Mouse (Mus musculus): ENCODE results near the gene Gm20388. TPM values are rescaled to one million over a fixed set of nuclear protein-coding genes. Genes with fewer than 3 reads are reported as not detected.

Gm20388 gene
- polyA plus RNA-seq, 1 experiment from 2014 or later, result 4.4 TPM

DNA sequence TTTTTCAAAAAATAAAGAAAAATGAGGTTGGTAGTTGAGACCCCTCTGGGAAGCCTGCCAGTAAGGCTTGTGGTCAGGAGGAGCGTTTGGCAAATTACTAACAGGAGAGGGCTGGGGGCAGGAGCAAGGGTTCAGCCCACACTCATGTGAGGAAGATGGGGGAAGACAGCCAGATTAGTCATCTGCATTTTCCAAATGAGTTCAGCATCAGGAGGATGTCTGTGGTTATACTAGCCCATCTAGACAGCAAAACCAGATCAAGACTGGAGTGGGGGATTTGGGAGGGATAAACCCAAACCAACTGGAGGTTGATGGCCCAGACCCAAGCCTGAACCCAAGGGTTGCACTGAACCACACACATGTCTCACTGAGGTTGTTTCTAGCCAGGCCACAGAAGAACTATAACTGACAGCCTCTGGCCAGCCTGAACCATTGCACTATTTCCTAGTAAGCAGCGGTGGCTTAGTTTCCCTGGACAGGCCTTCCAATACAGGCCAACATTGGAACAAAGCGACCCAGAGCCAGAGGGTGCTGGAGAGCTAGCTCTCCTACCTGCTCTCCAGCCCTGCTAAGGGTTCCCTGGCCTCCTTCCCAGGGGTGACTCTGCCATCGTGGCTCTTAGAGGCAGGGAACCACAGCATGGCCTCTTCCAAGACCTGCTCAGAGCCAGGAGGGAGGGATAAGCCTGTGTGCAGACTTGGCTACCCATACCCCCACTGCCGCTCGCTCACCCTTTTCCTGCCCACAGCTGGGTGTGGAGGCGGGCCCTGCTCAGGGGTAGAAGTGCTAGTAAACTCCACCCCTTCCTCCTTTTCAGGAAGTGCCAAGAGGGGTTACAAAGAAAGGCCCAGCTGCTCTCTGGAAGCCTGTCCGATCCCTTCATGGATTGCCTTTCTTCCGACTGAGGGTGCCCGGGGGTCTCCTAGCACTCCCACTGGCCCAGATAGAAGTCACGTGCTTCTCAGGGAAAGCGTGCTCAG is 2645.7 kb downstream of the Gm20388 start:
- no peaks in the 10 kb centered on the region for H3K9me3 ChIP-seq
- ATAC-seq, result no peak
- no peak overlapping the region for H3K4me3 ChIP-seq (replicated peaks)
- H3K36me3 ChIP-seq, result no peaks in the 10 kb centered on the region
- H3K4me2 ChIP-seq (replicated peaks), result no peak overlapping the region
- no peak overlapping the region for H3K27ac ChIP-seq
- H3K4me1 ChIP-seq (replicated peaks), result peaks cover 3% of the 10 kb centered on the region
- peaks cover 9% of the 10 kb centered on the region for H3K27me3 ChIP-seq
- no peak overlapping the region for H3K9ac ChIP-seq (replicated peaks)
- 69% methylated on average over 12 of the region's 12 CpGs for WGBS

DNA sequence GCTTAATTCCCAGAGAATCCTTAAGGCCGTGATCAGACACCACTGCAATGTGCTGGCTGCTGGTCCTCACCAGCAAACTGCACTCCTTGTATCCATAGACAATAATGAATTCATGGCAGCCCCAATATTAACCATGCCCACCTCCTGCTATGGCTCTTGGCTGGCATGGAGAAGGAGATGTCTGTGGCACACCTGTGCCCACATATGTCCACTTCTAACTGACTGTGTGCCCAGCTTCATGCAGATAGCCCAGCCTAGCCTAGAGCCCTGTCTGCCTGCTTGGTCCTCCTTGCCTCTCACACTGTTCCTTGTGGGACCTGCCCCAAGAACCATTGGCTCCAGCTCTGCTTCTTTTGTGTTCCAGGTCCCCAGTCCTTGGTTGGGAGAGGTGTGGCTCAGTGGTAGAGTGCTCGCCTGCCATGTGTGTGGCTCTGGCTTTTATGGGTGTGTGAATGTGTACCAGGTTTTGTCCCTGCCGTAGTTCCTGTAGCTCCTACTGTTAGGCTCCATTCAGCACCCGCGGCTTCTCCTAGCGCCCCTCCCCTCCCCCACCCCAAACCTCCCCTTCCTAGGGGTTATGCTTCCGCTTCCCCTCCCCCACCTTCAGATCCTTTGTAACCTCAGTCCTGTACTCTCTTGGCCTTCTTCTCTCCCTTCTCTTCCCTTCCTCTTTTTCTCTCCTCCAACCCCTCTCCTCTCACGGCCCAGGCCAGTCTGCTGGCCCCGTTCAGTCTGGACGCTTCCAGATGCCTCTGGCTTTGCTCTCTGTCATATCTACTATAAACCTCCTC is 2646.8 kb downstream of the Gm20388 start:
- Histone ChIP-seq H3K4me2 (replicated peaks) (no peak overlapping the region), H3K9me3 (no peaks in the 10 kb centered on the region), H3K27ac (no peak overlapping the region), H3K9ac (replicated peaks) (no peak overlapping the region), H3K4me3 (replicated peaks) (no peak overlapping the region), H3K4me1 (replicated peaks) (no peaks in the 10 kb centered on the region; the same call in 1 of the 2 replicates), H3K36me3 (no peaks in the 10 kb centered on the region), H3K27me3 (no peaks in the 10 kb centered on the region)
- no peak for ATAC-seq
- WGBS, result 60% methylated on average over 10 of the region's 10 CpGs

DNA sequence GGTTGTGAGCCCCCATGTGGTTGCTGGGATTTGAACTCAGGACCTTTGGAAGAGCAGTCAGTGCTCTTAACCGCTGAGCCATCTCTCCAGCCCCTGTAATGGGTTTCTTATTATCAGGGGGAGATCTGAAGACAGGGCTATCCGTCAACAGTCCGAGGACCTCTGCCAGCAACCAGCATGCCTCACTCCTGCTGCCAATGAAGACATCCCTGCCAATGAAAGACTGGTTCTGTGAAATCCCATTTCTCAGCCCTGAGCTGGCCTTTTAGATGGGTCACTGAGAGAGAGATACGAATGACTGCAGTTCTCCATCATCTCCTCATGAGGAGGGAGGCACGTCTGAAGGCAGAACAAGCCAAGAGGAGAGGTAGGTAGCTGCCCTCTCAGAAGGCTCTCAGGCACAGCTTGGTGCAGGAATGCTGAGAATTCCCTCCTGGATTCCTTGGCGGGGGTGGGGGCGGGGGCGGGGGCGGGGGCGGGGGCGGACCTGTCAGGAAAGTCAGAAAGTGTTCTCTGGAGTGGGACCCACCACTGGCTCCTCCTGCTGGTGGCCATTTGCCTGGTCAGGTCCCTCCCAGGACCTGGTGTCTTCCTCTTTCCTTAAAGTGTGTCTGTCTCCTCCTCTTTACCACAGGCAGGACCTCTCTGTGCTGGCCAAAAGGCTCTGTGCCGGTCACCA is 2648.2 kb downstream of the Gm20388 start:
- Histone ChIP-seq H3K4me3 (replicated peaks) (no peak overlapping the region), H3K9ac (replicated peaks) (no peak overlapping the region), H3K27ac (no peak overlapping the region), H3K4me1 (replicated peaks) (no peaks in the 10 kb centered on the region; the same call in 1 of the 2 replicates), H3K4me2 (replicated peaks) (no peak overlapping the region), H3K9me3 (no peaks in the 10 kb centered on the region), H3K36me3 (no peaks in the 10 kb centered on the region), H3K27me3 (no peaks in the 10 kb centered on the region)
- ATAC-seq, result no peak
- WGBS, result 28% methylated on average over 9 of the region's 12 CpGs

DNA sequence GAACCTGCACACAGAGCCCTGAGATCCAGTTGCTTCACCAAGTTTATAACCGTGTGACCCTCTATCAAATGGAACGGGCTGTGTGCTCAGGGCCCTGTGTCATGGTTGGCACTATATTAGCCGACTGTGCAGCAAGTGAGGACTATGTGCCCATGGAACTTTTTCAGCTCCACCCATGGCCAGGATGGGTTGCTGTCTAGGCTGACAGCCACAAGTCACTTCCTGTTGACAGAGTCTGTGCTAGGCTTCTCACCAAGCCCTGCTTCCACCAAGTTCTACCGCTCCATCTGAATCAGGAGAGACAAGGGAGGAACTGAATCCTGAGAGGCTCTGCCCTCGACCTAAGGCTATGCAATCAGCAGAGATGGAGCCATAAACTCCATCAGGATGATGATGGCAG is 2650.6 kb downstream of the Gm20388 start:
- H3K4me2 ChIP-seq (replicated peaks), result no peak overlapping the region
- H3K27me3 ChIP-seq, result no peaks in the 10 kb centered on the region
- 79% methylated on average over 5 of the region's 5 CpGs for WGBS
- H3K4me3 ChIP-seq (replicated peaks), result no peak overlapping the region
- H3K9me3 ChIP-seq, result no peaks in the 10 kb centered on the region
- no peak overlapping the region for H3K9ac ChIP-seq (replicated peaks)
- H3K27ac ChIP-seq, result no peak overlapping the region
- no peaks in the 10 kb centered on the region for H3K36me3 ChIP-seq
- peaks cover 1% of the 10 kb centered on the region for H3K4me1 ChIP-seq (replicated peaks)
- ATAC-seq, result no peak

DNA sequence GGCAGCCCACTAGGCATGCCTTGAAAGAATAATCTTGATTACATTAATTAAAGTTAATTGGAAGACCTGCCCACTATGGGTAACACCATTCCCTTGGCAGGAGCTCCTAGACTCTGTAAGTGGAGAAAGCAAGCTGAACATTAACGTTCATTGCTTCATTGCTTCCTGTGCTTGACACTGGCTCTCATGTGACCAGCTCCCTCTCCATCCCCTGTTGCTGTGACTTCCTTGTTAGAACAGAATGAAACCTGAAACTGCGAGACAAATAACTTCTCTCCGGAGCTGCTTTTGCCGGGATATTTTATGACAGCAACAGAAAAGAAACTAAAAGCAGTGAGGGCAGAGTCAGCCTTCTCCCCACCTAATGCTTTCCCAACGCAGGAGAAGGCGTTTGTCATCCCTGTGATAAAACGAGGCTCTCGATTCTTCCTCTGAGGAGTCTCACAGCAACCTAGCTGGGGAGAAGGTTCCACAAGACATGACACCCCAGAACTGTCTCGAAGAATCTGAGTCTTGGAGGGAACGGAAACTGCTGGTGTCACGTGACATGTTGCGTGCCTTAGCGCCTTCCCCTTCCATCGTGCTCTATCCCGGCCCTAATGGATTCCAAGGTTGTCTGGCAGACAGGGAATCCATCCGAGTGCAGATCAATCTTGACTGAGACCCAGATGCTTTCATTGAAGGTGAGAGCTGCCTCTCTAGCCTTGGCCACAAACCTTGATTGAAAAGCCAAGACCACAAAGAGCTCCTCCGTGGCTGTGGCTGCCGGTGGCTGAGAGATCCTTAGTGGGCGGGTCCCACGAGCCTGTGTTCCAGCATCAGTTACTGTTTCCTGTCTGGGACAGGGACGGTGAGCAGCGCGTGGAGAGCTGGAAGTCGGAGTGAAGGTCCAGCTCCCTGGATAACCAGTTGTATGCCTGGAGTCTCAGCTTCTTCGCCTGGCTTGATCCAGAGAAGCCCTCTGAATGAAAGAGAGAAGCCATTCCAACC is 2654.0 kb downstream of the Gm20388 start:
- no peak overlapping the region for H3K4me3 ChIP-seq (replicated peaks)
- ATAC-seq, result no peak
- no peaks in the 10 kb centered on the region for H3K9me3 ChIP-seq
- no peak overlapping the region for H3K9ac ChIP-seq (replicated peaks)
- no peaks in the 10 kb centered on the region for H3K36me3 ChIP-seq
- H3K27ac ChIP-seq, result no peak overlapping the region
- H3K4me1 ChIP-seq (replicated peaks), result peaks cover 27% of the 10 kb centered on the region
- 90% methylated on average over 25 of the region's 25 CpGs for WGBS
- no peak overlapping the region for H3K4me2 ChIP-seq (replicated peaks)
- no peaks in the 10 kb centered on the region for H3K27me3 ChIP-seq

DNA sequence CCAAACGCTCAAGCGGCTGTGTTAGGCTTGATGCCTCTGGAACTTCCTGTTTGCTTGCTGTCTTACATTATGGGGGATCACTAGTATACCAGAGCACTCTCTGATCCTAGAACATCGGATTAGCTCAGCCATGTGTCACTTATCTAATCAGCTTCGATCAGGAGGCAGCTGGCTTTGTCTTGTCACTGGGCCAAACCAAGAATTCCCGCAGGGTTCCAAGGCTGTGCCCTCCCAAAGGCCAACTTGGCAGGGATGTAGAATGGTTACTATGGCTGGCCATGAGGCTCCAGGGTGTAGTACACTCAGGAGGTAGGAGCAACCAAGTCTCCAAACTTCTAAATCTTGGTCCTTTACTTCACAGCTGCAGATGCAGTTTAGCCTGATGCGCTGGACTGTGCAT is 2656.1 kb downstream of the Gm20388 start:
- peak; percentile 1; the same call in 1 of the 2 replicates for ATAC-seq
- Histone ChIP-seq H3K36me3 (peaks cover 21% of the 10 kb centered on the region), H3K9me3 (no peaks in the 10 kb centered on the region), H3K4me1 (replicated peaks) (peaks cover 27% of the 10 kb centered on the region), H3K27me3 (no peaks in the 10 kb centered on the region), H3K4me3 (replicated peaks) (peak overlapping the region; percentile 74), H3K27ac (peak overlapping the region; percentile 89), H3K9ac (replicated peaks) (peak overlapping the region; percentile 87), H3K4me2 (replicated peaks) (peak overlapping the region; percentile 95)
- 30% methylated on average over 6 of the region's 6 CpGs for WGBS

DNA sequence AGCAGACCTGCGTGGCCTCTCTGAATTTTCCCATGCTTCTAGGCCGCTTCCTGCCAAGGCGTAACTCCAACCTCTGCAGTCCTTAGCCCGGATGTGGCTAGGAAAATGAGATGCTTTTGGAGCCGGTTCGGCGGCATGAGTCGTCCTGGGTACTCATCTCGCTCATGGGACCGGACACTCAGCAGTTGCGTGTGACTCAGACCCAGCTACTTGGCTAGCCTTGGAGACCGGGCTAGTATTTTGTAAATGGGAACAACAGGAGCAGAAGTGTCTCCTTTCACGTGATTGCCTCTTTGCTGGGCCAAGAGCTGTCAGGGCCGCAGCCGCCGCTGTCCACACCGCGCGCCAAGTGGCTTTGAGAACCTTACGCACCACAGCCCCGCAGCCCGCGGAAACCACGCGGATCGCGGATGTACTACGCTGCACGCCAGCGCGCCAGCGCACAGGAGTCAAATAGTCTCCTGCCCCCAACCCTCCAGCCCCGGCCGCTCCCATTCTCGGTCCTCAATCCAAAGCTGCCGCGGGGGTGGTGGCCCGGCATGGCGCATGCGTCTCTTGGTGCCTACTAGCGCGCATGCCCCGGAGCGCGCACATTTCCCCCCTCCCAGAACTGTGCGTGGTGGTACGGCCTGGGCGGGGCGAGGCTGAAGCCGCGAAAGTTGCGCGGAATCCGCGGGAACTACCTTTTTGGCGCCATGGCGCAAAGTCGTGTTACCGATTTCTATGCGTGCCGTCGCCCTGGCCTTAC is 2656.9 kb downstream of the Gm20388 start, which contains the start of gene Cdt1:
Gene Cdt1, plus strand, starts transcription at position 655 of the 748 bp plus-strand sequence.
- no peaks in the 10 kb centered on the region for H3K9me3 ChIP-seq

DNA sequence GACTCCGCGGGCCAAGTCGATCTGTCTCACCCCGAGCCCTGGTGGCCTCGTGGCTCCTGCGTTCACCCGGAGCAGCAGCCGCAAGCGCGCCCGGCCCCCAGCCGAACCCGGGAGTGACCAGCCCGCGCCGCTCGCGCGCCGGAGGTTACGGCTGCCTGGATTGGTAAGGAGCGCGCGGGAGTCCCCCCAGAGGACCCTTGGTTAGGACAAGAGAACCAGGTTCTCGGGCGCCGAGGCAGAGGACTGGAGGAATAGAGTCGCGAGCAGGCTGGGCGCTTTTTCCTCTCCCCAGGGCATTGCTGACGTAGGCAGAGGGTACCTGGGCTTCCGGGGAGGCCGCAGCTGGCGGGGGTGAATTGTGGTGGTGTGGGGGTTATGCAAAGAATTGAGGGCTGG is 2657.5 kb downstream of the Gm20388 start:
- peaks cover 29% of the 10 kb centered on the region for H3K4me1 ChIP-seq (replicated peaks)
- ATAC-seq, result peak; percentile 78
- H3K27ac ChIP-seq, result peak overlapping the region; percentile 89
- H3K27me3 ChIP-seq, result no peaks in the 10 kb centered on the region
- peak overlapping the region; percentile 77 for H3K9ac ChIP-seq (replicated peaks)
- peaks cover 31% of the 10 kb centered on the region for H3K36me3 ChIP-seq
- WGBS, result under 1% methylated on average over 34 of the region's 34 CpGs
- peak overlapping the region; percentile 95 for H3K4me2 ChIP-seq (replicated peaks)
- H3K9me3 ChIP-seq, result no peaks in the 10 kb centered on the region
- peak overlapping the region; percentile 74 for H3K4me3 ChIP-seq (replicated peaks)

More for the DNA sequence above, 2656.9 kb downstream of the Gm20388 start, which contains the start of gene Cdt1:
- Histone ChIP-seq H3K27me3 (no peaks in the 10 kb centered on the region), H3K36me3 (peaks cover 29% of the 10 kb centered on the region), H3K4me3 (replicated peaks) (peak within 1 kb of the TSS; percentile 74), H3K27ac (peak within 1 kb of the TSS; percentile 89), H3K4me1 (replicated peaks) (peaks cover 27% of the 10 kb centered on the region), H3K4me2 (replicated peaks) (peak within 1 kb of the TSS; percentile 95), H3K9ac (replicated peaks) (peak within 1 kb of the TSS; percentile 87)
- peak; percentile 96 for ATAC-seq
- under 1% methylated on average over 62 of the region's 62 CpGs for WGBS

DNA sequence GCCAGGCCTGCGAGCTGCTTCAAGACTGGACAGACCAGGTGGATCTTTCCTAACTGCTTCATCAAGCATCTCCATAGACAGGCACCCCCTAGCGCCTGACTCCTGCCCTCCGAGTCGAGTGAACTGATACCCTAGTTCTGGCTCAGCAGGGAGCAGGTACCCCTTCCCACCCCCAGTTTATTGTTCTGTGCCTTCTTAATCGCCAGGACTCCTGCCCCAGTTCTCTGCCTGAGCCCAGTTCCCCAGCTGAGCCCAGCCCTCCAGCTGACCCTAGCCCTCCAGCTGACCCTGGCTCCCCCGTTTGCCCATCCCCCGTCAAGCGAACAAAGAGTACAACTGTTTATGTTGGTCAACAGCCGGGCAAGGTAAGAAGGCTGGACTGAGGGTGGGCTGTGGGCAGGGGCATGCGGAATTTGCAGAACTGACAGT is 2658.3 kb downstream of the Gm20388 start:
- Histone ChIP-seq H3K4me3 (replicated peaks) (peak overlapping the region; percentile 74), H3K9me3 (no peaks in the 10 kb centered on the region), H3K9ac (replicated peaks) (peak overlapping the region; percentile 77), H3K36me3 (peaks cover 31% of the 10 kb centered on the region), H3K27me3 (no peaks in the 10 kb centered on the region), H3K4me1 (replicated peaks) (peaks cover 34% of the 10 kb centered on the region), H3K27ac (no peak overlapping the region), H3K4me2 (replicated peaks) (peak overlapping the region; percentile 95)
- no peak for ATAC-seq
- WGBS, result 10% methylated on average over 10 of the region's 10 CpGs

DNA sequence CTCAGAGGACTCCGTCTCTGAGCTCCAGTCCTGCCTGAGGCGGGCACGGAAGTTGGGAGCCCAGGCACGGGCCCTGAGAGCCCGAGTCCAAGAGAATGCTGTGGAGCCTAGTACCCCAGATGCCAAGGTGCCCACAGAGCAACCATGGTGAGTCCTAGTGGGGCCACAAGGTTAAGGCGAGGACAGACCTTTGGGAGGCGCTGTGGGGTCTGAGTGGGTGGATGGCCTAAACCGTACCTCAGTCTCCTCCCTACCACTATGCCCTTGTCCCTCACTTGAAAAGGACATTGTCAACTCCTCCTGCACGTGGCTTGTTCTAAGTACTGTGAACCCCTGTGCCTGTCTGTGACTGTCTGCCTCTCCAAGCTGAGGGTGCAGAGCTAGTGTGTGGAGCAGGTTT is 2658.7 kb downstream of the Gm20388 start:
- H3K4me1 ChIP-seq (replicated peaks), result peaks cover 35% of the 10 kb centered on the region
- H3K36me3 ChIP-seq, result peaks cover 32% of the 10 kb centered on the region
- no peaks in the 10 kb centered on the region for H3K9me3 ChIP-seq
- H3K4me2 ChIP-seq (replicated peaks), result peak overlapping the region; percentile 95
- H3K27ac ChIP-seq, result no peak overlapping the region
- 64% methylated on average over 9 of the region's 9 CpGs for WGBS
- no peaks in the 10 kb centered on the region for H3K27me3 ChIP-seq
- no peak for ATAC-seq
- peak overlapping the region; percentile 77 for H3K9ac ChIP-seq (replicated peaks)
- peak overlapping the region; percentile 74 for H3K4me3 ChIP-seq (replicated peaks)

Data from midbrain, embryonic 13.5 days (tissue).